ENCODE assay signal across 8 mouse cellular contexts in genomic region chr1:167001174-167001843, GRCm38 (mm10). TPM values are rescaled to one million over a fixed set of nuclear protein-coding genes. Genes with fewer than 3 reads are reported as not detected.
DNase-seq lines count a peak whose midpoint lies in the region; ATAC-seq and TF ChIP-seq lines count a peak whose summit lies in the region.

Gene Fam78b (plus strand): TSS chr1:167001417.

- H3K9me3 ChIP-seq in kidney, postnatal 0 days (replicated peaks; ENCODE audit: low read length): no peaks in the 10 kb centered on the region
- no peaks in the 10 kb centered on the region for H3K9me3 ChIP-seq in liver, postnatal 0 days (ENCODE audit: low read length)

- H3K4me3 ChIP-seq in lung, adult 2 months (replicated peaks; ENCODE audit: extremely low read depth, low read depth, low read length): peak within 1 kb of the TSS; percentile 84
- H3K4me3 ChIP-seq in kidney, postnatal 0 days (replicated peaks; ENCODE audit: low read depth, low read length): peak within 1 kb of the TSS; percentile 73
- peak within 1 kb of the TSS; percentile 66 for H3K4me3 ChIP-seq in liver, postnatal 0 days (ENCODE audit: low read depth, low read length)

- TF ChIP-seq POLR2A in lung, adult 2 months (IDR thresholded peaks at IDR 0.05; ENCODE audit: borderline replicate concordance, extremely low read depth, low read depth, low read length): no peak

- DNase-seq in lung, adult 2 months: peak; percentile 15
- DNase-seq in lung, adult 18-20 months: no peak
- peak; percentile 51 for DNase-seq in cerebellum, adult 9-10 months
- peak; percentile 16 for DNase-seq in gastrocnemius, postnatal 25 days
- DNase-seq in kidney, postnatal 0 days (ENCODE audit: low spot score): no peak
- DNase-seq in liver, postnatal 0 days: peak; percentile 16
- DNase-seq in right cerebral cortex, postnatal 10 days (ENCODE audit: low spot score in 2 of 2): peak; percentile 61 to 63
- DNase-seq in urinary bladder, postnatal 10 days (ENCODE audit: low spot score): no peak

- 0 out of 2 replicates have a peak within 1 kb of the TSS, but pooled peaks have one; percentile 36 for H3K27ac ChIP-seq in kidney, postnatal 0 days
- no peak within 1 kb of the TSS for H3K27ac ChIP-seq in liver, postnatal 0 days (ENCODE audit: low read depth)

- peaks cover 19% of the 10 kb centered on the region for H3K27me3 ChIP-seq in kidney, postnatal 0 days (ENCODE audit: insufficient read depth, low read length)
- peaks cover 21% of the 10 kb centered on the region for H3K27me3 ChIP-seq in liver, postnatal 0 days (ENCODE audit: insufficient read depth, low read length)

- no peaks in the 10 kb centered on the region for H3K36me3 ChIP-seq in kidney, postnatal 0 days (ENCODE audit: insufficient read depth, low read length)
- no peaks in the 10 kb centered on the region for H3K36me3 ChIP-seq in liver, postnatal 0 days (replicated peaks; ENCODE audit: insufficient read depth, low read length)

- TF ChIP-seq EP300 in liver, postnatal 0 days (IDR thresholded peaks at IDR 0.05; ENCODE audit: low read depth): no peak

- peak; percentile 40 for ATAC-seq in kidney, postnatal 0 days (replicated peaks; ENCODE audit: low FRiP score, low read depth)
- ATAC-seq in liver, postnatal 0 days: peak; percentile 40

- H3K4me2 ChIP-seq in kidney, postnatal 0 days (ENCODE audit: low read length): peak within 1 kb of the TSS; percentile 97
- peak within 1 kb of the TSS; percentile 94 for H3K4me2 ChIP-seq in liver, postnatal 0 days (ENCODE audit: low read depth, low read length)

- peak within 1 kb of the TSS; percentile 58 for H3K9ac ChIP-seq in kidney, postnatal 0 days (ENCODE audit: low read depth, low read length)
- H3K9ac ChIP-seq in liver, postnatal 0 days (replicated peaks): peak within 1 kb of the TSS; percentile 63

- peaks cover 11% of the 10 kb centered on the region for H3K4me1 ChIP-seq in lung, adult 2 months (ENCODE audit: control insufficient read depth, insufficient read depth, low read length)
- peaks cover 9% of the 10 kb centered on the region for H3K4me1 ChIP-seq in kidney, postnatal 0 days (replicated peaks; ENCODE audit: insufficient read depth, low read length)
- H3K4me1 ChIP-seq in liver, postnatal 0 days (ENCODE audit: insufficient read depth): peaks cover 3% of the 10 kb centered on the region

- WGBS in lung, adult 2 months: 1% methylated on average over 56 of the region's 85 CpGs
- WGBS in kidney, postnatal 0 days: under 1% methylated on average over 64 of the region's 85 CpGs
- WGBS in liver, postnatal 0 days (ENCODE audit: insufficient replicate concordance): 1% methylated on average over 53 of the region's 85 CpGs

- no peak for TF ChIP-seq CTCF in lung, adult 2 months (IDR thresholded peaks at IDR 0.05; ENCODE audit: insufficient read depth, low read length)
- TF ChIP-seq CTCF in kidney, postnatal 0 days (IDR thresholded peaks at IDR 0.05; ENCODE audit: low read depth): no peak
- no peak for TF ChIP-seq CTCF in liver, postnatal 0 days (IDR thresholded peaks at IDR 0.05; ENCODE audit: low read depth)

RNA-seq across cellular contexts. Expression of gene Fam78b, which starts in this region (rescaled TPM):
- 2.9 and 3.8 TPM in 2 replicates for polyA plus RNA-seq in lung, adult 2 months (2012; rRNA removed)
- 1 to 10 TPM; 1.1 to 2.5 TPM for total RNA-seq in gastrocnemius, postnatal 25 days (2021)
- polyA plus RNA-seq in kidney, postnatal 0 days (2015; fragmentation: Nextera tagmentation; extraction: Ambion mirVana): 0.45 and 1.0 TPM in 2 replicates
- 0.07 TPM in 2 replicates for polyA plus RNA-seq in liver, postnatal 0 days (2015; fragmentation: Nextera tagmentation; extraction: Ambion mirVana)

Comparison
In these comparisons a context has a peak if more than half of its experiments do, and no peak if none do; other contexts are left out.
1. DNase-seq: peak in lung, adult 2 months (single experiment), cerebellum, adult 9-10 months (single experiment), gastrocnemius, postnatal 25 days (single experiment) and right cerebral cortex, postnatal 10 days (2 of 2); none in lung, adult 18-20 months (0 of 2), kidney, postnatal 0 days (single experiment) and urinary bladder, postnatal 10 days (single experiment).
2. Peak in DNase-seq, ATAC-seq, H3K4me3 ChIP-seq, H3K9ac ChIP-seq and H3K4me2 ChIP-seq in liver, postnatal 0 days; RNA of the gene not detected or under 1 TPM.
3. Peak in every context shown above with its lines, with median percentiles within 50 percentile points of each other: H3K4me3 ChIP-seq.